Mouse (Mus musculus): ENCODE results near the gene Brd1. TPM values are rescaled to one million over a fixed set of nuclear protein-coding genes. Genes with fewer than 3 reads are reported as not detected.
A peak's percentile ranks its signal among the peaks of the same experiment; 100 is the strongest.
"Not testable (repeated sequence)": the region's sequence is repeated elsewhere in the genome, so short reads cannot be mapped to it uniquely, and the experiment has no call there.

Gene Brd1
- polyA plus RNA-seq, 1 experiment from 2014 or later, result 29.0 TPM

DNA sequence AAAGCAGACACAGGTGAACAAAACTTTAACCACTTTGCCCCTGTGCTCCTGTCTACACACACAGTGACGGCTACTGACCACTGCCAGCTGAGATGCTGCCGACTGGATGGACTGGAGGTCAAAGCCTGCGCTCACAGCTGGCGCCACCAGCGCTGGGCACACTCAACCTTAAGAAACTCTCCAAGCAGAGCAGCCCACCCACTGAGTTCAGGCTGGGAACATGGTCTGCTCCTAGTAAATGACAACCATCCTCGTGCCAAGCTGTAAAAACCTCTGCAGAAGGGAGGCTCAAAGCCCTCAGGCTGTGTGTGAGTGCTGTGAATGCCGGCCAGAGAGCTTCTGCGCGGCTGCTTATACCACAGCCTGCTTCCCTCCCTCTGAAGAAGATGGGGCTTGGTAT, 16.8 kb downstream of the Brd1 start:
- Histone ChIP-seq H3K4me1 (replicated peaks; ENCODE audit: control insufficient read depth, insufficient read depth, low read length) (peaks cover 2% of the 10 kb centered on the region; the same call in 1 of the 2 replicates), H3K9me3 (ENCODE audit: control insufficient read depth, low read length) (no peaks in the 10 kb centered on the region), H3K36me3 (ENCODE audit: control insufficient read depth, insufficient read depth, low read length) (peaks cover 20% of the 10 kb centered on the region), H3K4me2 (ENCODE audit: low read depth, low read length, severe bottlenecking) (no peak overlapping the region), H3K27ac (ENCODE audit: low read depth, low read length) (no peak overlapping the region), H3K27me3 (ENCODE audit: control insufficient read depth, insufficient read depth, low read length) (no peaks in the 10 kb centered on the region), H3K4me3 (ENCODE audit: low read depth, low read length) (no peak overlapping the region), H3K9ac (ENCODE audit: low read length) (no peak overlapping the region)
- WGBS, result 73% methylated on average over 9 of the region's 9 CpGs
- DNase-seq (ENCODE audit: low spot score) (no peak), ATAC-seq (replicated peaks; ENCODE audit: low FRiP score) (no peak)

GRCm38 (mm10) chr15:88716350-88716749, 17.7 kb downstream of the Brd1 start:
- Histone ChIP-seq H3K27ac (ENCODE audit: low read depth, low read length) (no peak overlapping the region), H3K9ac (ENCODE audit: low read length) (no peak overlapping the region), H3K36me3 (ENCODE audit: control insufficient read depth, insufficient read depth, low read length) (peaks cover 25% of the 10 kb centered on the region), H3K4me3 (ENCODE audit: low read depth, low read length) (no peak overlapping the region), H3K9me3 (ENCODE audit: control insufficient read depth, low read length) (no peaks in the 10 kb centered on the region), H3K27me3 (ENCODE audit: control insufficient read depth, insufficient read depth, low read length) (no peaks in the 10 kb centered on the region), H3K4me1 (replicated peaks; ENCODE audit: control insufficient read depth, insufficient read depth, low read length) (peaks cover 2% of the 10 kb centered on the region; the same call in 1 of the 2 replicates), H3K4me2 (ENCODE audit: low read depth, low read length, severe bottlenecking) (no peak overlapping the region)
- ATAC-seq (replicated peaks; ENCODE audit: low FRiP score) (no peak), DNase-seq (ENCODE audit: low spot score) (no peak)

DNA sequence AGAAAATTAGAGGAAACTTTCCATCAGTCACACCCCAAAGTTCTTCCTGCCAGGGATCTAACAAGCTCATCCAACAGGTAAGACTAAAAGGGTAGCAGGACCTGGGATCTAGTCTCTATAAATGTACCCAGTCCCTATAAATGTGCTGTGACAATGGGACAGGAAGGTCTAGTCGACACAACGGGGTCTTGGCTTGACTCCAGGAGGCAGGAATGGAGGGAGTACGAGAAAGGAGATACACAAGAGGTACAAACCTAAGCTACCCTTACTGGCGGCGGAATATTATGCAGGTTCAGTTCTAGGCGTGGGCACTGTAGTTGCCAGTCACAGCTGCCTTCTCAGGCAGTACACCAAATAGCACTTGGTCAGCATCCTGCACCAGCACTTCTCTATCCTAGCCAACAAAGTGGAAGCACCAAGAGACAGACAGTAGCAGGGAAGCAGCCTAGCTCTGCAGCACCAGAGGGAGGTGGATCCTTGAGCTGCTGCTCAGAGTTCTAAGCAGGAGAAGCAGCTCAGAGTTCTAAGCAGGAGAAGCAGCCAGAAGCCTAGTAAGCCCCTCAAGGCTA, 19.9 kb downstream of the Brd1 start:
- ATAC-seq (replicated peaks; ENCODE audit: low FRiP score) (no peak), DNase-seq (ENCODE audit: low spot score) (no peak)
- Histone ChIP-seq H3K9ac (ENCODE audit: low read length) (no peak overlapping the region), H3K27me3 (ENCODE audit: control insufficient read depth, insufficient read depth, low read length) (no peaks in the 10 kb centered on the region), H3K4me2 (ENCODE audit: low read depth, low read length, severe bottlenecking) (no peak overlapping the region), H3K4me1 (replicated peaks; ENCODE audit: control insufficient read depth, insufficient read depth, low read length) (no peaks in the 10 kb centered on the region), H3K36me3 (ENCODE audit: control insufficient read depth, insufficient read depth, low read length) (peaks cover 39% of the 10 kb centered on the region), H3K4me3 (ENCODE audit: low read depth, low read length) (no peak overlapping the region), H3K27ac (ENCODE audit: low read depth, low read length) (no peak overlapping the region), H3K9me3 (ENCODE audit: control insufficient read depth, low read length) (no peaks in the 10 kb centered on the region)
- 92% methylated on average over 6 of the region's 6 CpGs for WGBS

GRCm38 (mm10) chr15:88712501-88712900, 21.5 kb downstream of the Brd1 start:
- Histone ChIP-seq H3K27ac (ENCODE audit: low read depth, low read length) (no peak overlapping the region), H3K4me3 (ENCODE audit: low read depth, low read length) (no peak overlapping the region), H3K9me3 (ENCODE audit: control insufficient read depth, low read length) (no peaks in the 10 kb centered on the region), H3K4me2 (ENCODE audit: low read depth, low read length, severe bottlenecking) (no peak overlapping the region), H3K9ac (ENCODE audit: low read length) (no peak overlapping the region), H3K4me1 (replicated peaks; ENCODE audit: control insufficient read depth, insufficient read depth, low read length) (no peaks in the 10 kb centered on the region), H3K27me3 (ENCODE audit: control insufficient read depth, insufficient read depth, low read length) (no peaks in the 10 kb centered on the region), H3K36me3 (ENCODE audit: control insufficient read depth, insufficient read depth, low read length) (peaks cover 42% of the 10 kb centered on the region)
- ATAC-seq (replicated peaks; ENCODE audit: low FRiP score) (no peak), DNase-seq (ENCODE audit: low spot score) (no peak)
- 94% methylated on average over 15 of the region's 15 CpGs for WGBS

DNA sequence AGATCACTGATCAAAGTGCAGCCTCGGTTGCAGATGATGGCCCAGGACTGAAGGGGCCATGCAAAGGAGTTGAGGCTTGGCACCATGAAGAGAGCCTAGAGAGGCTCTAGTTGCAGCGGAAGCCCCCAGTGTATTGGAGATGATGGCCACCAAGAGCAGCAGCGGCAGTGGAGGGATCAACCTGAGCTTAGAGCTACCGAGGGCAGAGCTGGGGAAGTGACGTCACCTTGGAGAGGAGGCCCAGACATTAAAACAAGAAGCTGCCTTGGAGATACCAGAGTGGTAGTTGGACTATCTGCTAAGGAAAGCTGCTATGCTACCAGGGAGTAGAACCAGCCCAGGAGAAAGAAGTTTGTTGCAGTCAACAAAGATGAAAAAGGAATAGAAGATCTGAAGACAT, 24.2 kb downstream of the Brd1 start:
- WGBS, result 90% methylated on average over 5 of the region's 5 CpGs
- ATAC-seq (replicated peaks; ENCODE audit: low FRiP score) (no peak), DNase-seq (ENCODE audit: low spot score) (no peak)
- H3K4me1 ChIP-seq (replicated peaks; ENCODE audit: control insufficient read depth, insufficient read depth, low read length), result no peaks in the 10 kb centered on the region
- H3K27me3 ChIP-seq (ENCODE audit: control insufficient read depth, insufficient read depth, low read length), result no peaks in the 10 kb centered on the region
- H3K9me3 ChIP-seq (ENCODE audit: control insufficient read depth, low read length), result no peaks in the 10 kb centered on the region
- H3K4me3 ChIP-seq (ENCODE audit: low read depth, low read length), result no peak overlapping the region
- H3K27ac ChIP-seq (ENCODE audit: low read depth, low read length), result no peak overlapping the region
- no peak overlapping the region for H3K9ac ChIP-seq (ENCODE audit: low read length)
- peaks cover 39% of the 10 kb centered on the region for H3K36me3 ChIP-seq (ENCODE audit: control insufficient read depth, insufficient read depth, low read length)
- H3K4me2 ChIP-seq (ENCODE audit: low read depth, low read length, severe bottlenecking), result no peak overlapping the region

GRCm38 (mm10) chr15:88708657-88709511, 25.1 kb downstream of the Brd1 start:
- H3K4me3 ChIP-seq (ENCODE audit: low read depth, low read length), result no peak overlapping the region
- WGBS, result 81% methylated on average over 13 of the region's 13 CpGs
- H3K4me2 ChIP-seq (ENCODE audit: low read depth, low read length, severe bottlenecking), result no peak overlapping the region
- no peaks in the 10 kb centered on the region for H3K9me3 ChIP-seq (ENCODE audit: control insufficient read depth, low read length)
- H3K4me1 ChIP-seq (replicated peaks; ENCODE audit: control insufficient read depth, insufficient read depth, low read length), result no peaks in the 10 kb centered on the region
- H3K9ac ChIP-seq (ENCODE audit: low read length), result no peak overlapping the region
- DNase-seq (ENCODE audit: low spot score) (peak; percentile 43), ATAC-seq (replicated peaks; ENCODE audit: low FRiP score) (no peak)
- no peaks in the 10 kb centered on the region for H3K27me3 ChIP-seq (ENCODE audit: control insufficient read depth, insufficient read depth, low read length)
- H3K27ac ChIP-seq (ENCODE audit: low read depth, low read length), result no peak overlapping the region
- peaks cover 46% of the 10 kb centered on the region for H3K36me3 ChIP-seq (ENCODE audit: control insufficient read depth, insufficient read depth, low read length)

DNA sequence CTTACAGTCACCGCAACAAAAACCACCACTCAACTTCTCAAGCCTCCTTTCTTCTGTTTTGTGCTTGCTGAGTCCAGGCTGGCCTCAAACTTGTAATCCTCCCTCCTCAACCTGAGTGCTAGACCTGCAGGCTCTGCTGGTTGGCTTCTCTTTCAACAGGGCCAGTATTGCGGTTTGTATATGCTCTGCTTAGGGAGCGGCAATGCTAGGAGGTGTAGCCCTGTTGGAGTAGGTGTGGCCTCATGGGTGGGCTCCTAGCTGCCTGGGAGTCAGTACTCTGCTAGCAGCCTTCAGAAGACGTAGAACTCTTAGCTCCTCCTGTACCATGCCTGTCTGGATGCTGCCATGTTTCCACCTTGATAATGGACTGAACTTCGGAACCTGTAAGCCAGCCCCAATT, 25.8 kb downstream of the Brd1 start:
- Histone ChIP-seq H3K36me3 (ENCODE audit: control insufficient read depth, insufficient read depth, low read length) (peaks cover 41% of the 10 kb centered on the region), H3K27ac (ENCODE audit: low read depth, low read length) (no peak overlapping the region), H3K4me3 (ENCODE audit: low read depth, low read length) (no peak overlapping the region), H3K9me3 (ENCODE audit: control insufficient read depth, low read length) (no peaks in the 10 kb centered on the region), H3K9ac (ENCODE audit: low read length) (no peak overlapping the region), H3K27me3 (ENCODE audit: control insufficient read depth, insufficient read depth, low read length) (no peaks in the 10 kb centered on the region), H3K4me1 (replicated peaks; ENCODE audit: control insufficient read depth, insufficient read depth, low read length) (no peaks in the 10 kb centered on the region), H3K4me2 (ENCODE audit: low read depth, low read length, severe bottlenecking) (no peak overlapping the region)
- WGBS, result 89% methylated on average over 5 of the region's 5 CpGs
- ATAC-seq (replicated peaks; ENCODE audit: low FRiP score) (no peak), DNase-seq (ENCODE audit: low spot score) (no peak)

DNA sequence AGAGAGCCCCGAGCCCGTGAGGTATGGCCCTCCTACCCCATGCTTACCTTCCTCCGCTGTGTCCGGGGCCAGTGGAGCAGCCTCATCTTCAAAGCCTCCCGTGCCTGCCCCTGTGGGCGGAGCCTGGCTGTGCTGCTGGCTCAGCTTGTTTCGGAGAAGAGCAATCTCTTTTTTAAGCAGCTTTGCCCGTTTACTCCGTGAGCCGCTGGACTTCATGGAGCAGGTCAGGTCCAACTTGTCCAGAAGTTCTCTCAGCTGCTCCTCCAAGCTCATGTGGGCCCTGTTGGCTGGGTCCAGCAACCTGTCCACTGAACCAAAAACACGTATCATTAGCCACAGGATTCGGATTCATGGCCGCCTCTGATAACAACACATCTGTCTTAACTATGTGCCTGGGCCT, 27.0 kb downstream of the Brd1 start:
- H3K27ac ChIP-seq (ENCODE audit: low read depth, low read length); H3K9ac ChIP-seq (ENCODE audit: low read length); H3K4me1 ChIP-seq (replicated peaks; ENCODE audit: control insufficient read depth, insufficient read depth, low read length); H3K4me3 ChIP-seq (ENCODE audit: low read depth, low read length); H3K27me3 ChIP-seq (ENCODE audit: control insufficient read depth, insufficient read depth, low read length); H3K9me3 ChIP-seq (ENCODE audit: control insufficient read depth, low read length); ATAC-seq (replicated peaks; ENCODE audit: low FRiP score); H3K4me2 ChIP-seq (ENCODE audit: low read depth, low read length, severe bottlenecking): not testable (repeated sequence)
- DNase-seq (ENCODE audit: low spot score), result peak; percentile 47
- 82% methylated on average over 13 of the region's 13 CpGs for WGBS
- H3K36me3 ChIP-seq (ENCODE audit: control insufficient read depth, insufficient read depth, low read length), result peaks cover 34% of the 10 kb centered on the region

- WGBS, result 94% methylated on average over 6 of the region's 6 CpGs
- H3K4me2 ChIP-seq (ENCODE audit: low read depth, low read length, severe bottlenecking), result no peak overlapping the region
- H3K9ac ChIP-seq (ENCODE audit: low read length), result no peak overlapping the region
- peaks cover 29% of the 10 kb centered on the region for H3K36me3 ChIP-seq (ENCODE audit: control insufficient read depth, insufficient read depth, low read length)
- no peak overlapping the region for H3K4me3 ChIP-seq (ENCODE audit: low read depth, low read length)
- DNase-seq (ENCODE audit: low spot score), result peak; percentile 38
- no peaks in the 10 kb centered on the region for H3K4me1 ChIP-seq (replicated peaks; ENCODE audit: control insufficient read depth, insufficient read depth, low read length)
- ATAC-seq (replicated peaks; ENCODE audit: low FRiP score), result no peak
- H3K9me3 ChIP-seq (ENCODE audit: control insufficient read depth, low read length), result no peaks in the 10 kb centered on the region
- no peaks in the 10 kb centered on the region for H3K27me3 ChIP-seq (ENCODE audit: control insufficient read depth, insufficient read depth, low read length)
- H3K27ac ChIP-seq (ENCODE audit: low read depth, low read length), result no peak overlapping the region
Measured at GRCm38 (mm10) chr15:88706320-88706719, 27.7 kb downstream of the Brd1 start.
